In genomic region chr13:110798313-110798712, GRCm38 (mm10) we compare ENCODE assay signal across 21 mouse cellular contexts.
DNase-seq lines count a peak whose midpoint lies in the region; ATAC-seq and TF ChIP-seq lines count a peak whose summit lies in the region.
"Had no signal": no experiment of that assay in that cellular context is flagged by ENCODE, and none has a peak within 500 bp of the region (broad histone marks: within the 10 kb centered on the region; RNA-seq: fewer than 3 reads in every experiment).

No protein-coding gene starts in this region.

- H3K4me1 ChIP-seq in heart, embryonic 16.5 days (ENCODE audit: control insufficient read depth, insufficient read depth, low read length) = peaks cover 7% of the 10 kb centered on the region; the same call in 1 of the 2 replicates
- no peaks in the 10 kb centered on the region for H3K4me1 ChIP-seq in lung, embryonic 14.5 days (ENCODE audit: insufficient read depth)
- H3K4me1 ChIP-seq: hindbrain, embryonic 10.5 days; limb, embryonic 15.5 days; midbrain, embryonic 10.5 days; neural tube, embryonic 12.5 days; stomach, embryonic 15.5 days had no signal

- no peaks in the 10 kb centered on the region for H3K27me3 ChIP-seq in heart, embryonic 16.5 days (ENCODE audit: control insufficient read depth, insufficient read depth, low read length)
- no peaks in the 10 kb centered on the region for H3K27me3 ChIP-seq in lung, embryonic 14.5 days (ENCODE audit: insufficient read depth, low read length)
- H3K27me3 ChIP-seq: limb, embryonic 15.5 days; neural tube, embryonic 12.5 days; stomach, embryonic 15.5 days had no signal

- no peak for DNase-seq in heart, postnatal 14 days
- DNase-seq in lung, embryonic 14.5 days = peak; percentile 52
- no peak for DNase-seq in lung, adult 18-20 months
- peak; percentile 30 for DNase-seq in 416B (ENCODE audit: low read depth)
- peak; percentile 8 for DNase-seq in c-Kit-positive CD71-negative TER-119-negative erythroid progenitor cells, embryonic 14.5 days (ENCODE audit: low read depth)
- DNase-seq in layer of hippocampus, adult 9-11 months = no peak
- DNase-seq: adrenal gland, adult 2 months; cerebellum, adult 2 months; forebrain, postnatal 0 days; gastrocnemius, adult 2 months; kidney, adult 8-10 months; kidney, postnatal 4 days; layer of hippocampus, postnatal 36 days; right cerebral cortex, postnatal 14 days; thymus, adult 2 months had no signal

- H3K9ac ChIP-seq in heart, embryonic 16.5 days (ENCODE audit: low read length) = no peak overlapping the region
- no peak overlapping the region for H3K9ac ChIP-seq in lung, embryonic 14.5 days
- H3K9ac ChIP-seq: forebrain, postnatal 0 days; limb, embryonic 15.5 days; neural tube, embryonic 12.5 days; stomach, embryonic 15.5 days had no signal

- H3K36me3 ChIP-seq in heart, embryonic 16.5 days (ENCODE audit: control insufficient read depth, insufficient read depth) = no peaks in the 10 kb centered on the region
- no peaks in the 10 kb centered on the region for H3K36me3 ChIP-seq in lung, embryonic 14.5 days (ENCODE audit: insufficient read depth)
- H3K36me3 ChIP-seq: hindbrain, embryonic 10.5 days; limb, embryonic 15.5 days; midbrain, embryonic 10.5 days; neural tube, embryonic 12.5 days; stomach, embryonic 15.5 days had no signal

- 0 out of 2 replicates have a peak, but pooled peaks have one; percentile 41 for ATAC-seq in heart, embryonic 16.5 days (replicated peaks; ENCODE audit: extremely low read depth, insufficient read depth, low FRiP score)
- no peak; the same call in 1 of the 2 replicates for ATAC-seq in lung, embryonic 14.5 days (ENCODE audit: insufficient read depth)
- ATAC-seq: forebrain, postnatal 0 days had no signal

- WGBS in heart, embryonic 16.5 days = 30% methylated on average over 7 of the region's 7 CpGs
- 30% methylated on average over 7 of the region's 7 CpGs for WGBS in lung, embryonic 14.5 days

- H3K27ac ChIP-seq in heart, embryonic 16.5 days (ENCODE audit: low read length) = peak overlapping the region; percentile 31
- no peak overlapping the region for H3K27ac ChIP-seq in lung, embryonic 14.5 days (ENCODE audit: low read depth)
- H3K27ac ChIP-seq: gastrocnemius, adult 2 months; hindbrain, embryonic 10.5 days; limb, embryonic 15.5 days; midbrain, embryonic 10.5 days; neural tube, embryonic 12.5 days; stomach, embryonic 15.5 days had no signal

- no peaks in the 10 kb centered on the region for H3K9me3 ChIP-seq in heart, embryonic 16.5 days (replicated peaks; ENCODE audit: control insufficient read depth, low read length)
- H3K9me3 ChIP-seq in lung, embryonic 14.5 days (ENCODE audit: low read depth, low read length) = no peaks in the 10 kb centered on the region
- H3K9me3 ChIP-seq: hindbrain, embryonic 10.5 days; limb, embryonic 15.5 days; midbrain, embryonic 10.5 days; neural tube, embryonic 12.5 days; stomach, embryonic 15.5 days had no signal

- H3K4me2 ChIP-seq in heart, embryonic 16.5 days (ENCODE audit: low read depth, low read length) = no peak overlapping the region
- H3K4me2 ChIP-seq in lung, embryonic 14.5 days = no peak overlapping the region
- H3K4me2 ChIP-seq: limb, embryonic 15.5 days; neural tube, embryonic 12.5 days; stomach, embryonic 15.5 days had no signal

- intact Hi-C loops in heart, postnatal 14 days (cut with DNase I) = no loop called here

- no peak for TF ChIP-seq CTCF in lung, embryonic 14.5 days (IDR thresholded peaks at IDR 0.05; ENCODE audit: low read depth)

- H3K4me3 ChIP-seq in heart, embryonic 16.5 days (ENCODE audit: low read length) = no peak overlapping the region
- H3K4me3 ChIP-seq in lung, embryonic 14.5 days (ENCODE audit: low read depth, low read length) = no peak overlapping the region
- H3K4me3 ChIP-seq: gastrocnemius, adult 2 months; hindbrain, embryonic 10.5 days; limb, embryonic 15.5 days; midbrain, embryonic 10.5 days; neural tube, embryonic 12.5 days; stomach, embryonic 15.5 days had no signal

Comparison
In these comparisons a context has a peak if more than half of its experiments do, and no peak if none do; other contexts are left out.
1. DNase-seq: peak in lung, embryonic 14.5 days (single experiment), 416B (single experiment) and c-Kit-positive CD71-negative TER-119-negative erythroid progenitor cells, embryonic 14.5 days (single experiment); none in heart, postnatal 14 days (0 of 2), lung, adult 18-20 months (0 of 2) and layer of hippocampus, adult 9-11 months (single experiment).